In genomic region chr10:51463800-51464199, GRCm38 (mm10) we compare ENCODE assay signal across 18 mouse cellular contexts. TPM values are rescaled to one million over a fixed set of nuclear protein-coding genes. Genes with fewer than 3 reads are reported as not detected.
"Had no signal": no experiment of that assay in that cellular context is flagged by ENCODE, and none has a peak within 500 bp of the region (broad histone marks: within the 10 kb centered on the region; RNA-seq: fewer than 3 reads in every experiment).

No protein-coding gene starts in this region.

RNA-seq across cellular contexts. Expression of gene Gm49339, which starts 16.6 kb away (rescaled TPM):
- total RNA-seq: common myeloid progenitor, adult 5-6 weeks; gastrocnemius, adult 2 months; gastrocnemius, adult 8-10 months; granulocyte monocyte progenitor cell, adult 5-6 weeks had no signal
- polyA plus RNA-seq: embryonic facial prominence, embryonic 10.5 days; embryonic facial prominence, embryonic 11.5 days; embryonic facial prominence, embryonic 12.5 days; erythroblast, embryonic 14.5 days; forebrain, embryonic 10.5 days; forebrain, embryonic 11.5 days; forebrain, embryonic 13.5 days; forebrain, embryonic 14.5 days; forebrain, embryonic 15.5 days; forebrain, embryonic 16.5 days; heart, embryonic 11.5 days had no signal

RNA-seq across cellular contexts. Expression of gene Lilr4b, which starts 16.6 kb away (rescaled TPM):
- total RNA-seq: forebrain, postnatal 0 days had no signal
- polyA plus RNA-seq: embryonic facial prominence, embryonic 10.5 days; embryonic facial prominence, embryonic 11.5 days; forebrain, embryonic 10.5 days; forebrain, embryonic 11.5 days; forebrain, embryonic 12.5 days; forebrain, embryonic 13.5 days; forebrain, embryonic 15.5 days; forebrain, embryonic 16.5 days; heart, embryonic 10.5 days; heart, embryonic 11.5 days had no signal
